Mouse (Mus musculus) c-Kit-positive CD71-positive TER-119-negative erythroid progenitor cells, embryonic 14.5 days (primary cell): ENCODE measurements around the gene Gm15107.
"Not testable (repeated sequence)": the region's sequence is repeated elsewhere in the genome, so short reads cannot be mapped to it uniquely, and the experiment has no call there.

Source experiments
- DNase-seq: peaks from one replicate; pipeline ENCODE4 v3.0.0-alpha.2; 2013; ENCODE audit warnings: low read depth

Gene Gm15107

GRCm38 (mm10) chrX:148180424-148180823 is at the start of gene Gm15107:
TSS of gene Gm15107 (plus strand) at chrX:148180724.
- DNase-seq, result not testable (repeated sequence)
